Mouse (Mus musculus): Measurements from ENCODE around the gene Xylt2. TPM values are rescaled to one million over a fixed set of nuclear protein-coding genes. Genes with fewer than 3 reads are reported as not detected.
"Not testable (repeated sequence)": the region's sequence is repeated elsewhere in the genome, so short reads cannot be mapped to it uniquely, and the experiment has no call there.

The Xylt2 gene
- total RNA-seq (2021) = 1 to 10 TPM; 4.0 to 5.1 TPM
- long read RNA-seq, experiment 1, partial matches to known transcripts = 0 of 3 reads
- long read RNA-seq, experiment 1, other reads (novel, unspliced or antisense) = 0 of 3 reads
- long read RNA-seq, experiment 2, transcript Xylt2-201 (11 exons, 3,442 nt) = major isoform, 8 of 11 reads
- long read RNA-seq, experiment 2, partial matches to known transcripts = 0 of 11 reads
- long read RNA-seq, experiment 2, other reads (novel, unspliced or antisense) = 3 of 11 reads

DNA sequence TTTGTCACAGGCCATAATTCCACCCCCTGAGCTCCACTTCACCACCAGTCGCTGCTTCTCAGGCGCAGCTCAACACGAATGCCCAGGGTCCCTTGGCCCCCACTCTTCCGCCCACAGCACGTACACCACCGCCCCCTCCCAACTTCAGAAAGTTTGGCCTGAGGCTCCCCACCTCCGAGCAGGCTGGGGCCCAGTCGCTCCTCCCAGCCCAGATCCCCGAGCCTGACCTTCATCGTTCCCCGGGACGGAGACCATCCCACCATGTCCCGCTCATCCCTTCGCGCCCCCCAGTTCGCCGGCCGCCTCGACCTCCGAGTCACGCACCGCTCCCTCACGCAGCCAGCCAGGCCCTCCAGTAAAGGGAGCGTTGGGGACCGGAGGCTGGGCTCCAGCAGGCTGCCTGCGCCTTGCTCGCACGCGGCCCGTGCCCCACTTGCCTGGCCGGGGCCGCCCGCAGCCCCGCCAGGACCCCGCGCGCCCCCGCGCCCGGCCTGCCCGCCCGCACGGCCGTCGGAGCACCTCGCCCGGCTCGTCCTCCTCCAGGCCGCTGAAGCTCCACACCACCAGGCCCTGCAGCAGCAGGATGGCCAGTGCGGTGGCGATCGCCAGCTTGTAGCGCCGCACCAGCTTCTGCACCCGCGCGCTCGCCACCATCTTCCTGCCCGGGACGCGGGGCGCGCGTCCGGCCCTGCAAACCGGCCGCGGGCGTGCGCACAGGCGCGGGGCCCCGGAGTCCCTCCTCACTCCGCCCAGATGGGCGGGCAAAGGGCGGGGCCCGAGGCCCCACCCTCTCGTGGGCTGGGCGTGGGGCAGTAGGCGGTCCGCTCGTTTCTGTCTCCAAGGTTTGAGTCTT lies at the start of gene Xylt2:
TSS of gene Xylt2 (minus strand) at position 762 of the 853 bp plus-strand sequence.
- DNase-seq = peak; percentile 94

DNA sequence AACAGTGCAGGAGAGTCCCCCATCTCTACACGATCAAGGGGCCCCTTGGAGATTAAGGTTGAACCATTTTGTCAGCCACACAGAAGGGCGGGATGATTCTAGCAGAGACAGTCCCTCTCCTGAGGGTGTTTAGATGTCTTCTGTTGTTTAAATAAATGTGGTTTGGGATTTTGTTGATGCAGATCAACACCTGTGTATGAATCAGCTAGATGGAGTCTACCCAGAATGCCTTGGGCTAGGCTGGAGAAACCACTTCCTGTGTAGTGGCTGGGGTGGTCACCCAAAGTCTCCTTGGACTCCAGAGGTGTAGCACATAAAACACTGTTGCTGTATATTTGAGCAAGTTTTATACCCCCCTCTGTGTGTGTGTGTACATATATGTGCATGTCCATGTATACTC lies 41.9 kb upstream of the Xylt2 start:
- DNase-seq = no peak

DNA sequence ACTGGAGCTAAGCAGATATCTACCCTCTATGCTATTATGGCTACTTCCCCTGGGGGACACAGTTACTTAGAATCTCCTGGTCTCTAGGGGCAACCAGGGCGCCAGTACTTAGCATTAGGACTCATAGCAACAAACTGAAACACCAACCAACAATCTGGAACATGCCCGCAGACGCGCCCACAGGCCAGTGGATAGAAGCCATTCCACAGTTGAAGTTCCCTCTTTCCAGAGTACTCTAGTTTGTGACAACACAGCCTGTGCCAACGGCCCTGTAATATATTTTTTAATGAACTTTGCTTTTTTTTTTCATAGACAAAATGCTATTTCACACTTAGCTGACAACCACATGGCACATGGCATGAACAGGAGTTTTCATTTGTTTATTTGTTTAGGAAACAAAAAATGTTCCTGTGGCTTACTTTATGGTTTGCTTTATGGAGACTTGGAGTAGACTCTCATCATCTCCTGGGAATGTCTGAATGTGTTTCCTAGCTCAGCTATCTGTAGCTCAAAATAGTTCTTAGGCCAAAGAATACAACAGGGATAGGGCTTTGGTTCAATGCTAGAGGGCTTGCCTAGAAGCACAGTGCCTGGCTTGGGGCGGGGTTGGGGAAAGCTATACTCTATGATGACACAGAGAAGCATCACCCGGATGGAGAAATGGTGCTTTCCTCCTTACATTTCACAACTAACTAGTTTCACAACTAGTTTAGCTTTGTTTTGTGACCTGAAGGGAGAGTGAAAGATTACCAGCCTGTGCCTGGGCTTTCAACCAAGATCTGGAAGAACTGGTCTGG lies 41.0 kb upstream of the Xylt2 start:
- DNase-seq = no peak

DNA sequence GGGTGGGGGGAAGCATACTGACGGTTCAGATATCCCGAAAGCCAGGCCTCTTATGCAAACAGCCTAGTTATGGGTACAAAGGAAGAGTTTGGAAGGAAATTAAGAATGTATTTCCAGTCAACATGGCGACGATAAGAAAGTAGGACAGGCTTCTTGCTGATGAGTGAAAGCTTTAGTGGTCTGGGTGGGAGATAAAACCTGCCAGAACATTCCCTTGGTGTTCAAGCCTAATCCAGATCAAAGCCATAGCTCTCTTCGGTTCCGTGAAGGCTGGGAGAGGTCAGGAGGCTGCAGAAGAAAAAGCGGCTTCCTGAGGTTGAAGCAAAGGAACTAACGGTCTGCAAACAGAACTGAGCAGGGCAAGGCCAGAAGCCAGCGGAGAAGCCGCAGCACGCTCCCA lies 39.9 kb upstream of the Xylt2 start:
- DNase-seq = no peak

DNA sequence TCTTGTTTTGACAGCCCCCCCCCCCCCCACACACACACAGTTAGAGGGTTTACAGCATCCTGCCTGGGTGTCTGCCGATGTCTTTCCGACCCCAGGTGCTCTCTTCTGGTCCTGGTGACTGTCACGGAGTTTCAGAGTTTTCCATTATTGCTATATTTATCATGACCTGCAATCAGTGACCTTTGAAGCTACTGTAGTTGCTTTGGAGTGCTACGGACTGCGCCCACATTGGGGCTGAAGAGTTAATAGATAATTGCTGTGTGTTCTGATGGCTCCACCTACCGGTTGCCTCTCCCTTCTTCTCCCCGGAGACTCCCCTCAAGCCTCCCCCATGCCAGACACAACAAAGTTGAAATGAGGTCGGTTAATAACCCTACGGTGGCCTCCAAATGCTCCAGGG lies 39.4 kb upstream of the Xylt2 start:
- DNase-seq = peak; percentile 11

DNA sequence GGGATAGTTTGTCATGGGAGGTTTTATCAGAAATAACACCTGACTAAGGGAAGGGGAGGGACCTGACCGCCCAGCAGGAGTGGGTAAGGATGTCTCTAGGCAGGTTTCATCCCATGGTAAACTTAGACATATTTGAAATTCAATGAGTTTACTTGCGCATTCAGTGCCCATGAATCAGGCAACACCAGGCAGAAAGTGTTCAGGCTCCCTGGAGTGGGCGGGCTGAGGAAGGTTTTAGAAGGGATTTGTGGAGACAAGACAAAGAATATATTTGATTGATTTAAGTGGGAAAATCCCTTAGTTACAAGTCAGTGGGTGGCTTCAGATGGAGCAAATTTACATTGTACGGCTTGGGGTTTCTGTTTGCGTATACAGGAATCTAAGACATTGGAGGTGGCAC lies 38.3 kb upstream of the Xylt2 start:
- no peak for DNase-seq

DNA sequence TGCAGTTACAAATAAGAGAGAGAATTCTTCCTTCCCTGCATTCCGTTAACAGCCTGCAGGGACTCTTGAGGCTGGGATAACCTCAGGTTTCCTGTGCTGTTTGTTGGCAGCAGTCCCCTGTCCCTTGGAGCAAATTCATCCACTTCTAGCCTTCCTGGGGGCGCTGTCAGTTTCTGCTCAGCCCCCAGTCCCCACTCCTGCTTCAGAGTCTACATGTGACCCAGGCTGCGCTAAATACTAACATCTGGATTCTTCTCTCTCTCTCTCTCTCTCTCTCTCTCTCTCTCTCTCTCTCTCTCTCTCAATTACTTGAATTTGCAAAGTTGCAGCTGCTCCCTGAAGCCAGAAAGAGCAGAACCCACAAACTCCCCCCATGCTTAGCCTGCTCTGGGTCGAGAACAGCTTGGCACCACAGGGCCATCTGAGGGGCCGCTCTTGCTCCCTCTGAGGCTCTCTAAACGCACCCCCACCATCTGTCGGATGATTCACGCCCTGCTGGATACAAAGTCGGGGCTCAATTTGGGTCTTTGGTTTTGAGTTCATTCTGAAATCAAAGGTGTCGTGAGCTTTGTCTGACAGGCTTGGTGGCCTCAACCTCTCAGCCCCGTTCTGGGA lies 36.0 kb upstream of the Xylt2 start:
- DNase-seq = no peak

DNA sequence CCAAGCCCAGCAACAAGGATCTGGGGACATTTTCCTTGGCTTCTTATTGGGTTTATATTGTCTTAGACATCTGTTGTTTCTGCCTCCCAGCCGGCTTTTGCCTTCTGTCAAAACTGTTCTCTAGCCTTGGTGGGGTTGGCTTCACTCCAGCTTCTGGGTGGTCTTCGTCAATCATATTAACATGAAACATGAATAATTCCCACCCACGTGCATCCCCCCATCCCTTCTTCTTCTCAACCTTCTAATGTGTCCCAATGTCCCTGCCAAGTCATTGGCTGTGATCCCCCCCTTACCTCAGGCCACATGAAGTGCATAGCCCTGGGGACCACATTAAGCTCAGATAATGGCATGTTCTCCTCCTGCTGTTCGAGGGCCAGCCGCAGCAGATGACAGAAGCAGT lies 27.2 kb upstream of the Xylt2 start, which contains the start of gene Gm11541:
TSS of gene Gm11541 (minus strand) at position 28 of the 400 bp plus-strand sequence.
- DNase-seq = no peak

DNA sequence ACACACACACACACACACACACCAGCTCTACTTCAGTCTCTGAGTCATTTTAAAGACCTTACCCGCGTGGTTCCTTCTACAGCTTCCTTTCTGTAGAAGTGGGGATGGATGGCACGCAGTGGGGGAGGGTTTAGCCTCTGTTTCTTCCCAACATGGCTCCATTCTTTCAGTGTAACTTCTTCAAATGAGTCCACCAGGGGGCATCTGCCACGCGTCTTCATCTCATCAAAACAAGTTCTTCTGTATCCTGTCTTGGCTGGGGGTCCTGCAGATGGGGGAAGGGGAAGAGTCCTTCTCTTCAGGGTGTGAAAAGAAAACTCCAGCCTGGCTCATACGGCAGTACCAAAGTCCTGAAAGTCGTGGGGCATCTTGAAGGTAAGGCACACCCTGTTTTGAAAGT lies 26.7 kb upstream of the Xylt2 start:
- no peak for DNase-seq

DNA sequence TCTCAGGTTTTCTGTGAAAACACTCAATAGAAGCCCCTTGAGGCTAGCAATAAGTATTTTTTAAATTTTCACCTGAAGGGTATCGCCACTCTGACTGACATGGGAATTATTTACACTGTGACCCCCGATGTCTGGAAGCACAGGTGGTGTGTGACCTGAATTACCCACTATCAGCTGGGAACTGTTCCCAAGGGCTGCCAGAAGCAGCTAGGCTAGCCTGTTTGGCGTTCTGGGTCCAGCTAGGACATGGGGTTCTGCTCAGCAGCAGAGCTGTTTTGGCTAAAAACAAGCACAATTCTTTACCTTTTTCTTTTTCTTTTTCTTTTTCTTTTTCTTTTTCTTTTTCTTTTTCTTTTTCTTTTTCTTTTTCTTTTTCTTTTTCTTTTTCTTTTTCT lies 24.9 kb upstream of the Xylt2 start:
- DNase-seq = no peak

DNA sequence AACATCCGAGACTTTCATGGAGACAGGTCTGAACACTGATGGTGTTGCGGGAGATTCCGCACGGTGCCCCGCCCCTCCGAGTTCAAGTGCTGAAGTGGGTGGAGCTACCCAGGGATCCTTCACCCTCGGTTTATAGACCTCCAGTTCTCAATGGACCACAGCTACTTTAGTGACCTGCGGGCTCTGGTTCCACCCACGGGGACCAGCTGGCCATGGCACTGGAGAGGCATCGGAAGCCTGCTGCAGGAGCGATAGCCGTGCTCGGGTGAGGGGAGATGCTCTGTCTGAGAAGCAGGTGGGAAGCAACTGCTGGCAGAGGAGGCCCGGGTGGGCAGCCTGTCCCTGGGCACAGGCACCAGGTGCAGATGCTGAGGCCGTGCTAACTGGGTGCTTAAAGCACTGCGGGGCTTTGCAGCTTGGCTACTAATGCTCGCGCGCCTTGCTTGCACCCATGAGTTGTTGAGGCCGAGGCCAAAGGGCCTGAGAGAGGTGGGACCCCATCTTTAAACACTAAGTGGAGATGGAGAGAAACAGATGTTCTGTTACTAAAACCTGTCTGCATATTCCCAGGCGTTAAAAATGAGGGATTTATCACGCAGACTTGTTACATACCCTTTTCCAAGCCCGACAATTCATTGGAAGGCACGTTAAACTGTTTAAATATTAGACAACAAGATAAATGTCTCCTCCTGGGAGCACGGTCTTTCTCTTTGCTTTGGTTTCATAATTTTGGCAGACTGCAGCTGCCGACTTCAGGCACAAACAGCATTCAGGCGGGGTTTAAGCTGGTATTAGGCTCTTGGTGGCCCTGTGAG lies 24.3 kb upstream of the Xylt2 start:
- DNase-seq = no peak

DNA sequence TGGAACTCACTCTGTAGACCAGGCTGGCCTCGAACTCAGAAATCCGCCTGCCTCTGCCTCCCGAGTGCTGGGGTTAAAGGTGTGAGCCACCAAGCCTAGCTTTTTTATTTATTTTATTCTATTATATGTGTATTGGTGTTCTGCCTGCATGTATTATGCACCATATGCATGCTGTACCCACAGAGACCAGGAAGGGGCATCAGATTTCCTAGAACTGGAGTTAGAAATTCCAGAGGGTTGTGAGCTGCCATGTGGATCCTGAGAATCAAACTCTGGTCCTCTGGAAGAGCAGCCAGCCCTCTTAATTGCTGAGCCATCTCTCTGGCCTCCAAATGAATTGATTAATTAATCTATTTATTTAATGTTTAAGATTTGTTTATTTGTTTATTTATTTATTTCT lies 22.1 kb upstream of the Xylt2 start:
- no peak for DNase-seq

DNA sequence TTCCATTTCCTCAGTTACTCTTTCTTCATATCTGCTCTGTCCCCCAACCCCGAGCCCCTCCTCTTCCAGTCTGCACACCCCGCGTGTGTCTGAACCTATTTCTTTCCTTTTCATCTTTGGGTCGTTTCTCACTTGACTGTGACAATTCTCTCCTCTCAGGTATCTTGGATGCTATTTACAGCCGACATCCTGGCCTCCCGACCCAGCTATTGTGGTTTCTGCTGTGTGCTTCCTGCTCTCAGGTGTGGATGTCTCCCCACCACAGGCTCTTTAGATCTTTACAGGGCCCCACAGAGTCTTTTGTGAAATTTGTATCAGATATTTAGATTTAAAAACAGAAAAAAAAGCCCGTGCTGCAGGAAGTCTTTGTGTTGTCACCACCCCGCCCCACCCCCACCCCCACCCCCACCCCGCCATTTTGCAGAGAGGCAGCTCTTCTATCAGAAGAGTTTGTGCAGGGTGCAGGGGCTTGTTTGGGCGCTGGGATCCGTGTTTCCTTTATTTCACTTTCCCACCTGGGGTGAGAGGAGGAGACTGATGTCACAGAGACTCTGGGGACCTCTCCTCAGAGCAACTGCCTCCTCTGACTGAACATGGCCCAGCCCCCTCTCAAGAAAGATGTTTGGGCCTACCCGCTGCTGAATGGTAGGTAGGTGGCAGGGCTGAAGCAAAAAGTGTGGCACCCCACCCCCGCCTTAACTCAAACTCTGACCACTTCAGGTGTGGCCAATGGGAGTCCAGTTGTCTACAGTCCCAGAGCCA lies 20.6 kb upstream of the Xylt2 start:
- DNase-seq = no peak

DNA sequence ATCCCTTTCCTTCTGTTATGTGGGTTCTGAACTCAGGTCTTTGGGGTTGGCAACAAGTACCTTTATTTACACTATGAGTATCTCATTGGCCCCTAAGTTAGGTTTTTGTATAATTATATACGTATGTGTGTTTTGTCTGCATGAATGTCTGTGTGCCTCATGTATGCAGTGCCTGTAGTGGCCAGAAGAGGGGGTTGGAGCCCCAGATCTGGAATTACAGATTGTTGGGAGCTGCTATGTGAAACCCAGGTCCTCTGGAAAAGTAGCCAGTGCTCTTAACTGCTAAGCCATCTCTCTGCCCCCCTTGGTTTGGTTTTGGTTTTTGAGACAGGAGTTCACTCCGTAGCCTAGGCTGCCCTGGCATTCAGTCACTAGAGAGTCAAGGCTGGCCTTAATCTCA lies 19.8 kb upstream of the Xylt2 start:
- no peak for DNase-seq

DNA sequence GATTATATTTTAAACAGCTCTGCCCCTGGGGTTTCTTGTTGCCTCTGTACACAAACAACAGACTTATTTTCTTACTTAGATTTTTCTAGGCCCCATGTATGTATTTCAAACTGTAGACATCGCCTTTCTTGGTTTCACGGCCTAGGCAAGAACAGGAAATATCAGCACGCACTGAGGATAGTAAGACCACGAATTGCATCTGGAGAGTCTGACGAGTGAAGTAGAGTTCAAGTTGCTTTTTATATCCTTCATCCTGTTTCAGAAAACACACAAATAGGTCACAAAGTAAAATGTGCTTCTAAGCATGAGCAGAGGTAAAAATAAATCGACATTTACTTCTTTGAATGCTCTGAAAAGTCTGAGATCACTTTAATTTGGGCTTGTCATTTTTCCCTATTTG lies 18.2 kb upstream of the Xylt2 start:
- DNase-seq = no peak

DNA sequence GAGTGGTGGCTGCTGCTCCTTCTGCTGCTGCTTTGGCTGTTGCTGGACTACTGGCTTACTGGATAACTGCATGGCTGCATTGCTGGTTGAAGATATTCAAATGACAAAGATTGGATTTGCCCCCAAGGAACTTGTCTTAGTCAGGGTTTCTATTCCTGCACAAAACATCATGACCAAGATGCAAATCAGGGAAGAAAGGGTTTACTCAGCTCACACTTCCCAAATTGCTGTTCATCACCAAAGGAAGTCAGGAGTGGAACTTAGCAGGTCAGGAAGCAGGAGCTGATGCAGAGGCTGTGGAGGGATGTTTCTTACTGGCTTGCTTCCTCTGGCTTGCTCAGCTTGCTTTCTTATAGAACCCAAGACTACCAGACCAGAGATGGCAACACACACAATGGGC lies 15.2 kb upstream of the Xylt2 start:
- not testable (repeated sequence) for DNase-seq

DNA sequence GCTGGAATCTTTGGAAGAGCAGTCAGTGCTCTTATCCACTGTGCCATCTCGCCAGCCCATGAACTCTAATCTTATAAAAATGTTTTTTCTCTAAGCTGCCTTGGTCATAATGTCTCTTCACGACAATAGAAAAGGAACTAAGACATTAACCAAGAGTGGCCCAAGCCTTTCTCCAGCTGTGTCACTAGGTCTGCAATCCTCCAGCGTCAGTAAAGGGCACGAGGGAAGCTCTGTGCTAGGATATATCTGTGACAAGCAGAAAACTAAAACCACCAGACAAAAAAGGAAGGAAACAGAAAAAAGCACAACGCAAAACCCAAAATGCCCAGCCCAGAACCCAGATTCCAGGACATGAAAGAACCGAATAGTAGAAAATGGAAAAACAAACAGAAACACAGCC lies 9.9 kb upstream of the Xylt2 start:
- DNase-seq = no peak

DNA sequence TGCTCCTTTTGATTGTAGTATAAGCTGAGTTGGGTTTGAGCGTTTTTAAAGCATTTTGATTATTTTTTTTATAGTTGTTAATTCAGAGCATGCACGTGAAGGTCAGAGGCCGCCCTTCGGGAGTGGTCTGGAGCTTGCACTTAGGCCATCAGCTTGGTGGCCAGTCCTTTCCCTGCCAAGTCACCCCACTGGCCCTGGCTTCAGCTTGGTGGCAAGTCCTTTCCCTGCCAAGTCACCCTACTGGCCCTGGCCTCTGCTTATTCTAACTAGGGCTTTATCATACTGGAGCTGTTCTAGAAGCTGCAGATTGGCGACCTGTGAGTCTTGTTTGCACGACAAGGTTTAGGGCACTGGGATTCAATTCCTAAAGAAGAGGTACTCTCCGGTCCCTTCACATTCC lies 5.1 kb upstream of the Xylt2 start:
- no peak for DNase-seq

DNA sequence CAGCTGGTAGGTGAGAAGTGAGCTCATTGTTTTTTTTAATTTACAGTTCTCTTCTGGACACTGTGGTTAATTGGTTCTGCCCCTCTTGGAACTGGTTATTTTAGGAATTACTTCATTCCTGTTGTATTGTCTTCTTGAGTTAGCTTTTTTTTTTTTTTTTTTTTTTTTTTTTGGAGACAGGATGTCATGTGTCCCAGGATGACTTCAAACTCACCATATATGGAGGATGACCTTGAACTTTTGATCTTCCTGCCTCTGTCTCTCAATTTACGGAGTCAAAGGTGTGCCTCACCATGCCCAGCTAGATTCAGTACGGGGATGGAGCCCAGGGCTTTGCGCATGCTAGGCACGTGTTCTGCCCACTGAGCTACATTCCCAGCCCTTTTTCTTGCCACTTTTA lies 4.3 kb upstream of the Xylt2 start:
- DNase-seq = no peak

DNA sequence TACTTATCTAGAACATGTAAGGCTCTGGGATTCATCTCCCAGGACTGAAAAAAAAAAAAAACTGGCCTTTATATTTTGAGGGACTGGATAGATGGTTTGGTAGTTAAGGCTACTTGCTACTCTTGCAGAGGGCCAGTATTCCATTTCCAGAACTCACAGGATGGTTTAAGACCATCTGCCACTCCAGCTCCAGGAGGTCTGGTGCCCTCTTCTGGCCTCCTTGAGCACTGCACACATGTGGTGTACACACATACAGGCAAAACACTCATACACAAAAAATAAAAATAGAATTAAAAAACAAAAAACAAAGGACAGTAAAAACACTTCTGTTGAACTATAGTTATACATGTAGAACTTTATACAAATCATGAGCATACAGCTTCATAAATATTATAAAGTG lies 3.3 kb upstream of the Xylt2 start:
- no peak for DNase-seq

DNA sequence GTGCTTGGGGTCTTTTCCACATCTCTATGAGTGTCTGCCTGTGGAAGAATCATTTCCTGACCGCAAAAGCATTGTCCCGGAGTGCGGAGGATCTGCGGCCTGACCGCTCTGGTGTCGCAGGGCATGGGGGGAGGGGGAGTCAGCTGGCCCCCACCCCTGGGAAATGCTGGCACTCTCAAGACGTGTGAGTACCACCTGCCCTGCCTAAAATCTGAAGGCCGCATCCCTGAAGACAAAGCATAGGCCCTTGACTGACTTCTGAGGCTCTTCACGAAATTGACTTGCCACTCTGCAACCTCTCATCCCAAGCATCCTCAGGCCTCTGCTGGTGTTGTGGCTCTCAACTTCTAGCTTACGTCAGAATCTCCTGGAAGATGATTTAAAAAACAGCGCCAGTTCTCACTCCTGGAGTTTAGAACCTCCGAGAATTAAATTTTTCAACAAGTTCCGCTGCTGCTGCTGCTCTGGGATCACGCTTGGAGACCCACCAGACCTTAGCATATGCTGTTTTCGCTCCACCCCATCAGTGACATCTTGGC lies 361 bp upstream of the Xylt2 start:
- no peak for DNase-seq
